Mouse (Mus musculus) forebrain, embryonic 12.5 days (tissue): ENCODE results near the gene Dnah2. TPM values are rescaled to one million over a fixed set of nuclear protein-coding genes. Genes with fewer than 3 reads are reported as not detected.
"Not testable (repeated sequence)": the region's sequence is repeated elsewhere in the genome, so short reads cannot be mapped to it uniquely, and the experiment has no call there.

ENCODE experiments used
- ATAC-seq: fragments of 200-750 bp; cut with Nextera tagmentation; 2 replicates; pipeline ENCODE4 v1.8.0; 2017; ENCODE audit warnings: moderate TSS enrichment; ENCODE audit not compliant: low FRiP score
- H3K27ac ChIP-seq: fragments of 300-500 bp; sonication (generic); 2 replicates; pipeline ENCODE4 v1.5.1; 2016; ENCODE audit warnings: mild to moderate bottlenecking
- H3K27me3 ChIP-seq: fragments of 300-500 bp; sonication (generic); 2 replicates; pipeline ENCODE4 v1.6.1; 2016; ENCODE audit warnings: mild to moderate bottlenecking
- H3K36me3 ChIP-seq: fragments of 300-500 bp; sonication (generic); replicated peaks from 2 replicates; pipeline ENCODE4 v1.6.1; 2016; ENCODE audit warnings: mild to moderate bottlenecking
- H3K4me1 ChIP-seq: fragments of 300-500 bp; sonication (generic); 2 replicates; pipeline ENCODE4 v1.6.1; 2016
- H3K4me2 ChIP-seq: fragments of 300-500 bp; sonication (generic); 2 replicates; pipeline ENCODE4 v1.6.1; 2016; ENCODE audit warnings: mild to moderate bottlenecking, moderate library complexity
- H3K4me3 ChIP-seq: fragments of 300-500 bp; sonication (generic); replicated peaks from 2 replicates; pipeline ENCODE4 v1.5.1; 2016; ENCODE audit warnings: mild to moderate bottlenecking
- H3K9ac ChIP-seq: fragments of 300-500 bp; sonication (generic); 2 replicates; pipeline ENCODE4 v1.6.1; 2016; ENCODE audit warnings: mild to moderate bottlenecking
- H3K9me3 ChIP-seq: fragments of 300-500 bp; sonication (generic); 2 replicates; pipeline ENCODE4 v1.6.1; 2016
- WGBS: fragments of 180-500 bp; shearing (Covaris S2); methylation state at CpG from one replicate; pipeline ENCODE4 v1.1.7; 2016; 5-methylcytosine and 5-hydroxymethylcytosine counted together
- polyA plus RNA-seq: library from polyadenylated mRNA; unstranded; fragments of >200 nt; fragmentation: Nextera tagmentation; extraction: Ambion mirVana; gene quantifications from 2 replicates; pipeline ENCODE4 v1.2.1, GENCODE M21; 2016

The Dnah2 gene
- polyA plus RNA-seq, 1 experiment from 2014 or later: 2.1 TPM

- Histone ChIP-seq H3K9ac (peak overlapping the region; percentile 43), H3K4me1 (peaks cover 53% of the 10 kb centered on the region), H3K36me3 (peaks cover 37% of the 10 kb centered on the region), H3K4me3 (peak overlapping the region; percentile 27), H3K9me3 (no peaks in the 10 kb centered on the region), H3K27ac (peak overlapping the region; percentile 46), H3K4me2 (peak overlapping the region; percentile 82), H3K27me3 (peaks cover 43% of the 10 kb centered on the region)
- WGBS: 7% methylated on average over 24 of the region's 24 CpGs
- no peak for ATAC-seq
Measured at GRCm38 (mm10) chr11:69397581-69398057, 151.3 kb downstream of the Dnah2 start.

- H3K4me1 ChIP-seq: peaks cover 53% of the 10 kb centered on the region
- no peaks in the 10 kb centered on the region for H3K9me3 ChIP-seq
- H3K4me2 ChIP-seq: peak overlapping the region; percentile 82
- no peak for ATAC-seq
- 20% methylated on average over 11 of the region's 11 CpGs for WGBS
- H3K9ac ChIP-seq: peak overlapping the region; percentile 78
- peaks cover 33% of the 10 kb centered on the region for H3K36me3 ChIP-seq
- peaks cover 41% of the 10 kb centered on the region for H3K27me3 ChIP-seq
- peak overlapping the region; percentile 42; the same call in 1 of the 2 replicates for H3K27ac ChIP-seq
- H3K4me3 ChIP-seq: peak overlapping the region; percentile 66
Measured at GRCm38 (mm10) chr11:69396772-69397171, 152.1 kb downstream of the Dnah2 start.

GRCm38 (mm10) chr11:69395634-69396373 is 153.1 kb downstream of the Dnah2 start:
- peak overlapping the region; percentile 66 for H3K4me3 ChIP-seq
- H3K4me2 ChIP-seq: peak overlapping the region; percentile 82
- peaks cover 31% of the 10 kb centered on the region for H3K27me3 ChIP-seq
- ATAC-seq: peak; percentile 86
- peaks cover 24% of the 10 kb centered on the region for H3K36me3 ChIP-seq
- H3K27ac ChIP-seq: peak overlapping the region; percentile 96
- peaks cover 49% of the 10 kb centered on the region for H3K4me1 ChIP-seq
- H3K9ac ChIP-seq: peak overlapping the region; percentile 78
- WGBS: under 1% methylated on average over 48 of the region's 48 CpGs
- H3K9me3 ChIP-seq: no peaks in the 10 kb centered on the region

GRCm38 (mm10) chr11:69395235-69395633 is 153.7 kb downstream of the Dnah2 start, which contains the start of the genes Naa38 and Cyb5d1:
Gene Naa38, plus strand, starts transcription at chr11:69395487.
Gene Cyb5d1, minus strand, starts transcription at chr11:69395631.
- Histone ChIP-seq H3K4me3 (peak within 1 kb of the TSS; percentile 66), H3K27me3 (peaks cover 26% of the 10 kb centered on the region), H3K27ac (peak within 1 kb of the TSS; percentile 96), H3K4me1 (peaks cover 47% of the 10 kb centered on the region), H3K36me3 (peaks cover 18% of the 10 kb centered on the region), H3K9ac (peak within 1 kb of the TSS; percentile 78), H3K4me2 (peak within 1 kb of the TSS; percentile 82)
- ATAC-seq: peak; percentile 76
- not testable (repeated sequence) for H3K9me3 ChIP-seq
- under 1% methylated on average over 24 of the region's 24 CpGs for WGBS

GRCm38 (mm10) chr11:69394591-69395167 is 154.2 kb downstream of the Dnah2 start:
- peak overlapping the region; percentile 66 for H3K4me3 ChIP-seq
- peaks cover 12% of the 10 kb centered on the region for H3K36me3 ChIP-seq
- H3K27me3 ChIP-seq: peaks cover 20% of the 10 kb centered on the region
- 2% methylated on average over 31 of the region's 31 CpGs for WGBS
- H3K9me3 ChIP-seq, ATAC-seq: not testable (repeated sequence)
- H3K27ac ChIP-seq: peak overlapping the region; percentile 96; the same call in 1 of the 2 replicates
- H3K9ac ChIP-seq: peak overlapping the region; percentile 78
- peaks cover 45% of the 10 kb centered on the region for H3K4me1 ChIP-seq
- H3K4me2 ChIP-seq: peak overlapping the region; percentile 82

- Histone ChIP-seq H3K4me1 (peaks cover 11% of the 10 kb centered on the region), H3K27ac (no peak overlapping the region), H3K4me2 (no peak overlapping the region), H3K27me3 (no peaks in the 10 kb centered on the region), H3K9ac (no peak overlapping the region), H3K36me3 (peaks cover 4% of the 10 kb centered on the region; the same call in 1 of the 2 replicates), H3K4me3 (no peak overlapping the region), H3K9me3 (no peaks in the 10 kb centered on the region)
- ATAC-seq: no peak
- 51% methylated on average over 10 of the region's 10 CpGs for WGBS
Measured at GRCm38 (mm10) chr11:69390400-69391034, 158.4 kb downstream of the Dnah2 start.

GRCm38 (mm10) chr11:69389531-69390399 is 159.1 kb downstream of the Dnah2 start:
- no peak for ATAC-seq
- H3K27me3 ChIP-seq: no peaks in the 10 kb centered on the region
- peaks cover 11% of the 10 kb centered on the region for H3K4me1 ChIP-seq
- H3K9ac ChIP-seq: no peak overlapping the region
- WGBS: 73% methylated on average over 14 of the region's 14 CpGs
- H3K4me3 ChIP-seq: no peak overlapping the region
- no peaks in the 10 kb centered on the region for H3K9me3 ChIP-seq
- no peak overlapping the region for H3K4me2 ChIP-seq
- H3K36me3 ChIP-seq: peaks cover 4% of the 10 kb centered on the region; the same call in 1 of the 2 replicates
- H3K27ac ChIP-seq: no peak overlapping the region

- 95% methylated on average over 4 of the region's 4 CpGs for WGBS
- H3K9me3 ChIP-seq: no peaks in the 10 kb centered on the region
- H3K4me3 ChIP-seq: no peak overlapping the region
- H3K36me3 ChIP-seq: peaks cover 4% of the 10 kb centered on the region; the same call in 1 of the 2 replicates
- peaks cover 4% of the 10 kb centered on the region for H3K4me1 ChIP-seq
- H3K4me2 ChIP-seq: no peak overlapping the region
- H3K9ac ChIP-seq: no peak overlapping the region
- no peak overlapping the region for H3K27ac ChIP-seq
- no peaks in the 10 kb centered on the region for H3K27me3 ChIP-seq
- no peak for ATAC-seq
Measured at GRCm38 (mm10) chr11:69388680-69389079, 160.2 kb downstream of the Dnah2 start.

GRCm38 (mm10) chr11:69386758-69387157 is 162.2 kb downstream of the Dnah2 start:
- no peak overlapping the region for H3K4me3 ChIP-seq
- no peak overlapping the region for H3K9ac ChIP-seq
- no peaks in the 10 kb centered on the region for H3K27me3 ChIP-seq
- H3K4me1 ChIP-seq: peaks cover 4% of the 10 kb centered on the region
- H3K4me2 ChIP-seq: no peak overlapping the region
- no peak for ATAC-seq
- WGBS: 82% methylated on average over 7 of the region's 7 CpGs
- no peaks in the 10 kb centered on the region for H3K36me3 ChIP-seq
- no peaks in the 10 kb centered on the region for H3K9me3 ChIP-seq
- H3K27ac ChIP-seq: no peak overlapping the region

- Histone ChIP-seq H3K9ac (no peak overlapping the region), H3K4me2 (no peak overlapping the region), H3K4me3 (no peak overlapping the region), H3K27ac (no peak overlapping the region), H3K36me3 (no peaks in the 10 kb centered on the region), H3K4me1 (peaks cover under 1% of the 10 kb centered on the region), H3K9me3 (no peaks in the 10 kb centered on the region), H3K27me3 (no peaks in the 10 kb centered on the region)
- 83% methylated on average over 6 of the region's 6 CpGs for WGBS
- ATAC-seq: no peak
Measured at GRCm38 (mm10) chr11:69384979-69385378, 163.9 kb downstream of the Dnah2 start.

- Histone ChIP-seq H3K4me3 (no peak overlapping the region), H3K27ac (no peak overlapping the region), H3K4me2 (no peak overlapping the region), H3K27me3 (no peaks in the 10 kb centered on the region), H3K9me3 (no peaks in the 10 kb centered on the region), H3K36me3 (0 out of 2 replicates have a peak, but pooled peaks cover 3% of the 10 kb centered on the region), H3K4me1 (no peaks in the 10 kb centered on the region), H3K9ac (no peak overlapping the region)
- 72% methylated on average over 10 of the region's 10 CpGs for WGBS
- ATAC-seq: no peak
Measured at GRCm38 (mm10) chr11:69382478-69383105, 166.3 kb downstream of the Dnah2 start.
